Comparison of ENCODE assay signal across 8 mouse cellular contexts in the genomic region with DNA sequence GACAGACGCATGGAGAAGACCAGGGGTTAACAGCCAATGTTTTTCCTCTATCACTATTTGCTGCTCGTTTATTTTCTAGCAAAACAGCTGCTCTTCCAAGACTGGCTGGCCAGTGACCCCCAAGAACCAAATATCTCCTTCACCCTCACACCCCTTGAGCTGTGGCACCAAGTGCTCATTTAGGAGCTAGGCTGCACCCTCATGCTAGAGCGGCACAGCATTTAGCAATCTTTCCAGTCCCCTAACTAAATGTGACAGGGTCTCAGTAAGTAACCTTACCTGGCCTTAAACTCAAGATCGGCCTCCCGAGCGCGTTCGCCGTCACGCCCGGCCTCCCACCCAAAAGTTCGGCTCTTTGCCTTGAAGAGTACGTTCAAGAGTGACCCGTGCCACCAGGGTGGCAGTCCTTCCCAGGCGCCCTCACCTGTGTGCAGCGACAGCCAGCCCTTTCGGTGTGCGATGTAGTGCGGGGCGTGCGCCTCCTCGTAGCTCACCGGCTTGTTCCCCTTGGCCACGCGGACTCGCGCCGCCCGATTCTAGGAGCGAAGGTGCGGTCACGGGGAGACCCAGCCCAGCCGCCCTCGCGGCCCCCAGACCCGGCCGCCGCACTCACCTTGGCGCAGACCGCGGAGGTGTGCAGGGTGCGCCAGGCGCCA. TPM values are rescaled to one million over a fixed set of nuclear protein-coding genes. Genes with fewer than 3 reads are reported as not detected.
DNase-seq lines count a peak whose midpoint lies in the region; ATAC-seq and TF ChIP-seq lines count a peak whose summit lies in the region.

No protein-coding gene starts in this region.

- H3K4me2 ChIP-seq in heart, embryonic 12.5 days, result peak overlapping the region; percentile 92

- DNase-seq in heart, adult 8-10 months (ENCODE audit: low spot score), result no peak
- peak; percentile 75 for DNase-seq in A20 (ENCODE audit: low read depth, low spot score)
- peak; percentile 25 to 26 for DNase-seq in frontal cortex, postnatal 25 days (ENCODE audit: low spot score in 2 of 2)
- peak; percentile 35 for DNase-seq in liver, adult 2 months (ENCODE audit: extremely low read depth, low read depth, low spot score)
- no peak for DNase-seq in MN1 (ENCODE audit: low spot score)

- H3K27me3 ChIP-seq in heart, embryonic 12.5 days (replicated peaks), result no peaks in the 10 kb centered on the region
- H3K27me3 ChIP-seq in liver, adult 2 months (ENCODE audit: control insufficient read depth, insufficient read depth, low read length), result no peaks in the 10 kb centered on the region

- peaks cover 27% of the 10 kb centered on the region for H3K4me1 ChIP-seq in heart, embryonic 12.5 days (replicated peaks)
- peaks cover 7% of the 10 kb centered on the region for H3K4me1 ChIP-seq in liver, adult 2 months (ENCODE audit: control insufficient read depth, insufficient read depth, low read length)

- peaks cover 9% of the 10 kb centered on the region; the same call in 1 of the 2 replicates for H3K79me2 ChIP-seq in liver, adult 2 months (ENCODE audit: control insufficient read depth, insufficient read depth, low read length)

- H3K27ac ChIP-seq in heart, embryonic 12.5 days (ENCODE audit: poor library complexity, severe bottlenecking), result peak overlapping the region; percentile 61; the same call in 1 of the 2 replicates
- peak overlapping the region; percentile 54 for H3K27ac ChIP-seq in liver, adult 2 months (replicated peaks; ENCODE audit: insufficient read depth, low read depth, low read length)

- TF ChIP-seq POLR2A in liver, adult 2 months (IDR thresholded peaks at IDR 0.05; ENCODE audit: extremely low read depth, insufficient read depth, low read length), result no peak

- H3K36me3 ChIP-seq in heart, embryonic 12.5 days, result peaks cover 25% of the 10 kb centered on the region
- H3K36me3 ChIP-seq in liver, adult 2 months (ENCODE audit: control insufficient read depth, insufficient read depth, low read length), result no peaks in the 10 kb centered on the region; the same call in 1 of the 2 replicates

- ATAC-seq in heart, embryonic 12.5 days (ENCODE audit: insufficient number of reproducible peaks, low FRiP score), result peak; percentile 76
- peak; percentile 32 for ATAC-seq in activated CD4-positive, CD25-positive, alpha-beta regulatory T cell, adult 4 months
- ATAC-seq in monocyte, adult 5-6 weeks (replicated peaks; ENCODE audit: insufficient number of reproducible peaks, low FRiP score, low TSS enrichment, poor library complexity, severe bottlenecking), result 0 out of 2 replicates have a peak, but pooled peaks have one; percentile 24

- peak overlapping the region; percentile 95 for H3K9ac ChIP-seq in heart, embryonic 12.5 days
- H3K9ac ChIP-seq in liver, adult 2 months (ENCODE audit: low read depth, low read length), result peak overlapping the region; percentile 81

- peak overlapping the region; percentile 91 for H3K4me3 ChIP-seq in heart, embryonic 12.5 days
- peak overlapping the region; percentile 76 for H3K4me3 ChIP-seq in liver, adult 2 months (ENCODE audit: insufficient read depth, low read depth, low read length)

- 1% methylated on average over 43 of the region's 43 CpGs for WGBS in heart, embryonic 12.5 days
- 1% methylated on average over 43 of the region's 43 CpGs for WGBS in liver, adult 2 months

- TF ChIP-seq CTCF in liver, adult 2 months (IDR thresholded peaks at IDR 0.05; ENCODE audit: low read depth, low read length), result no peak

- no peaks in the 10 kb centered on the region for H3K9me3 ChIP-seq in heart, embryonic 12.5 days (replicated peaks)

RNA-seq across cellular contexts. Expression of a gene that starts 8.5 kb away (rescaled TPM):
- polyA plus RNA-seq in heart, embryonic 12.5 days (2016; fragmentation: Nextera tagmentation; extraction: Ambion mirVana), result 167 and 171 TPM in 2 replicates
- total RNA-seq in heart, adult 8-10 months (2022), result 100 to 1,000 TPM; 148 to 162 (median 150) TPM
- 10 to 100 TPM; 66.0 to 69.2 TPM for polyA plus RNA-seq in activated CD4-positive, CD25-positive, alpha-beta regulatory T cell, adult 4 months (2017; shearing (Covaris generic))
- total RNA-seq in liver, adult 2 months (2014; rRNA removed), result 90.7 and 107 TPM in 2 replicates
- 269 and 290 TPM in 2 replicates for polyA plus RNA-seq in liver, adult 2 months (2012; rRNA removed)
- 29.1 to 47.5 TPM (median 33.5 TPM) in 3 replicates for total RNA-seq in monocyte, adult 5-6 weeks (2017)

RNA-seq across cellular contexts. Expression of a gene that starts 55.2 kb away (rescaled TPM):
- 32.2 and 33.8 TPM in 2 replicates for polyA plus RNA-seq in heart, embryonic 12.5 days (2016; fragmentation: Nextera tagmentation; extraction: Ambion mirVana)
- 10 to 100 TPM; 57.3 to 69.8 (median 58.6) TPM for total RNA-seq in heart, adult 8-10 months (2022)
- 1 to 10 TPM; 3.7 to 6.1 TPM for polyA plus RNA-seq in activated CD4-positive, CD25-positive, alpha-beta regulatory T cell, adult 4 months (2017; shearing (Covaris generic))
- 9.5 and 12.3 TPM in 2 replicates for total RNA-seq in liver, adult 2 months (2014; rRNA removed)
- 15.2 and 16.8 TPM in 2 replicates for polyA plus RNA-seq in liver, adult 2 months (2012; rRNA removed)
- total RNA-seq in monocyte, adult 5-6 weeks (2017), result 7.2 to 13.7 TPM (median 10.5 TPM) in 3 replicates

Comparison
In these comparisons a context has a peak if more than half of its experiments do, and no peak if none do; other contexts are left out.
1. ATAC-seq: peak in every context shown above with its lines; median percentile 76 in heart, embryonic 12.5 days; 32 in activated CD4-positive, CD25-positive, alpha-beta regulatory T cell, adult 4 months; 24 in monocyte, adult 5-6 weeks.
2. DNase-seq: peak in A20 (single experiment), frontal cortex, postnatal 25 days (2 of 2) and liver, adult 2 months (single experiment); none in heart, adult 8-10 months (single experiment) and MN1 (single experiment).